Mouse (Mus musculus) midbrain, postnatal 0 days (tissue): ENCODE measurements around the gene Mib2. TPM values are rescaled to one million over a fixed set of nuclear protein-coding genes. Genes with fewer than 3 reads are reported as not detected.

ENCODE experiments used
- ATAC-seq: fragments of 200-750 bp; cut with Nextera tagmentation; 2 replicates; pipeline ENCODE4 v1.8.0; 2017; ENCODE audit warnings: moderate number of reproducible peaks, mild to moderate bottlenecking, moderate TSS enrichment, moderate library complexity; ENCODE audit not compliant: low FRiP score
- DNase-seq: peaks from one replicate; pipeline ENCODE4 v3.0.0-alpha.2; 2015; ENCODE audit warnings: low spot score
- H3K27ac ChIP-seq: fragments of 300-500 bp; sonication (generic); 2 replicates; pipeline ENCODE4 v1.5.1; 2014; ENCODE audit warnings: low read depth, mild to moderate bottlenecking, low read length, mixed read lengths
- H3K27me3 ChIP-seq: fragments of 300-500 bp; sonication (generic); 2 replicates; pipeline ENCODE4 v1.6.1; 2014; ENCODE audit warnings: low read length, control low read depth, mixed read lengths; ENCODE audit not compliant: insufficient read depth
- H3K36me3 ChIP-seq: fragments of 300-500 bp; sonication (generic); 2 replicates; pipeline ENCODE4 v1.6.1; 2014; ENCODE audit warnings: low read length, control low read depth, mixed read lengths; ENCODE audit not compliant: insufficient read depth
- H3K4me1 ChIP-seq: fragments of 300-500 bp; sonication (generic); 2 replicates; pipeline ENCODE4 v1.6.1; 2014; ENCODE audit warnings: mild to moderate bottlenecking, control low read depth, antibody characterized with exemption, low read length, mixed read lengths; ENCODE audit not compliant: insufficient read depth
- H3K4me2 ChIP-seq: fragments of 300-500 bp; sonication (generic); 2 replicates; pipeline ENCODE4 v1.6.1; 2014; ENCODE audit warnings: low read depth, mild to moderate bottlenecking, low read length, mixed read lengths; ENCODE audit not compliant: poor library complexity, severe bottlenecking
- H3K4me3 ChIP-seq: fragments of 300-500 bp; sonication (generic); 2 replicates; pipeline ENCODE4 v1.5.1; 2014; ENCODE audit warnings: low read depth, mild to moderate bottlenecking, low read length, moderate library complexity
- H3K9ac ChIP-seq: fragments of 300-500 bp; sonication (generic); replicated peaks from 2 replicates; pipeline ENCODE4 v1.6.1; 2014; ENCODE audit warnings: mild to moderate bottlenecking, low read length, moderate library complexity, mixed read lengths; ENCODE audit not compliant: poor library complexity, severe bottlenecking
- H3K9me3 ChIP-seq: fragments of 300-500 bp; sonication (generic); 2 replicates; pipeline ENCODE4 v1.6.1; 2016; ENCODE audit warnings: low read length, control low read depth
- CTCF ChIP-seq: IDR thresholded peaks from 2 replicates; pipeline ENCODE4 v1.5.1; 2016; ENCODE audit warnings: antibody characterized with exemption, mild to moderate bottlenecking
- WGBS: fragments of 180-500 bp; shearing (Covaris S2); extraction: QIAGEN DNeasy Blood & Tissue Kit; methylation state at CpG from one replicate; pipeline ENCODE4 v1.1.7; 2014; 5-methylcytosine and 5-hydroxymethylcytosine counted together
- polyA plus RNA-seq: library from polyadenylated mRNA; unstranded; fragments of >200 nt; fragmentation: Nextera tagmentation; extraction: Ambion mirVana; gene quantifications from 2 replicates; pipeline ENCODE4 v1.2.1, GENCODE M21; 2015
- total RNA-seq: library from RNA; depleted of rRNA; stranded (reverse); fragments of >200 nt; gene quantifications from 2 replicates; pipeline ENCODE4 v1.2.3, GENCODE M21; 2014; rRNA removed

Mib2 gene
- total and polyA plus RNA-seq, 2 experiments from 2014 or later: 49.3 to 115 TPM

DNA sequence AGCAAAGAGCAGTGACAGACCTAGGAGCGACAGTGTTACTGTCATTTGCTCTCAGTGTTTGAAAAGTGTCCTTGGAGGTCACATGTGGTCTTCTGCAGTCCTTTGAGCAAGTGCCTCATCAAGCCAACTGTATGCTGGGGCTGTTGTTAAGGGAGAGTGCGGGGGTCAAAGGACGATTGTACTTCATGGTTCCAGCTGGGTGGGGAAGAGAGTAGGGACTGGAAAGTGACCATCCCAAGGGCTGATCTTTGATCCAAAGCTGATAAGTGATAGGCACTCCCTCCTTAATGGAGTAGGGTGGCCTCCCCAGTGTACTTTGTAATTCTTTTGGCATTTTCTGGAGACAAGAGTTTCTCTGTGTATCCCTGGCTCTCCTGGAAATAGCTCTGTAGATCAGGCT, 57.1 kb downstream of the Mib2 start:
- H3K9me3 ChIP-seq: no peaks in the 10 kb centered on the region
- H3K4me3 ChIP-seq: no peak overlapping the region
- ATAC-seq (no peak), DNase-seq (no peak)
- H3K27ac ChIP-seq: no peak overlapping the region
- H3K4me2 ChIP-seq: no peak overlapping the region
- H3K9ac ChIP-seq: no peak overlapping the region
- TF ChIP-seq CTCF: no peak
- H3K4me1 ChIP-seq: no peaks in the 10 kb centered on the region
- WGBS: 91% methylated on average over 3 of the region's 3 CpGs
- H3K36me3 ChIP-seq: peaks cover 53% of the 10 kb centered on the region
- H3K27me3 ChIP-seq: no peaks in the 10 kb centered on the region

GRCm38 (mm10) chr4:155606825-155607224, 62.2 kb downstream of the Mib2 start:
- Histone ChIP-seq H3K9me3 (no peaks in the 10 kb centered on the region), H3K9ac (no peak overlapping the region), H3K36me3 (peaks cover 17% of the 10 kb centered on the region), H3K4me3 (no peak overlapping the region), H3K4me1 (0 out of 2 replicates have a peak, but pooled peaks cover 4% of the 10 kb centered on the region), H3K27me3 (no peaks in the 10 kb centered on the region), H3K4me2 (no peak overlapping the region), H3K27ac (no peak overlapping the region)
- ATAC-seq: no peak
- WGBS: 86% methylated on average over 2 of the region's 2 CpGs
- DNase-seq: no peak
- TF ChIP-seq CTCF: no peak

DNA sequence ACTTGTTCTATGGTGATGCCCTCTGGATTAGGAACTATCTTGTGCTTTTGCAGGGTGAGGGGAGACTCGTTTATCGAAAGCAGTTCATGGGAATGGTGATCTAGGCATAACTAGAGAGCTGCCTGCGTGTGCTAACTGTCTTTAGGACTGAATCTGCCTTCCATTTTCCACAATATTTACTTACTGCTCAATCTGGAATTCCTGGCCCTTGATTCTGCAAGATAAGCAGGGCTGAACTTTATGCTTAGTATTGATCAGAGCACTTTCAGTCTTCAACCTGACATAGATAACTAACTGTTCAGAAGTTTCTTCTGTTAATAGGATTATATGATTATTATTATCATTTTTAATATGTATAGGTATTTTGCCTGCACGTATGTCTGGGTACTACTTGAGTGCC, 63.9 kb downstream of the Mib2 start:
- Histone ChIP-seq H3K4me3 (no peak overlapping the region), H3K9ac (no peak overlapping the region), H3K27me3 (no peaks in the 10 kb centered on the region), H3K36me3 (peaks cover 7% of the 10 kb centered on the region), H3K4me1 (0 out of 2 replicates have a peak, but pooled peaks cover 4% of the 10 kb centered on the region), H3K4me2 (no peak overlapping the region), H3K9me3 (no peaks in the 10 kb centered on the region), H3K27ac (no peak overlapping the region)
- WGBS: 91% methylated on average over 4 of the region's 4 CpGs
- DNase-seq (no peak), ATAC-seq (no peak)
- no peak for TF ChIP-seq CTCF

Other genes starting within 250 kb of the Mib2 start
- 1.5 and 2.1 TPM in 2 replicates for gene Tmem52, start 200.1 kb downstream of the Mib2 start, total RNA-seq
- gene Tmem52, start 200.1 kb downstream of the Mib2 start, polyA plus RNA-seq: 0.33 TPM in 1 of 2 replicates, not detected in the other
- 405 and 431 TPM in 2 replicates for gene Gnb1, start 177.8 kb downstream of the Mib2 start, total RNA-seq
- 1,405 and 1,414 TPM in 2 replicates for gene Gnb1, start 177.8 kb downstream of the Mib2 start, polyA plus RNA-seq
- 69.1 and 81.6 TPM in 2 replicates for gene Nadk, start 106.8 kb downstream of the Mib2 start, total RNA-seq
- gene Nadk, start 106.8 kb downstream of the Mib2 start, polyA plus RNA-seq: 48.2 and 56.6 TPM in 2 replicates
- gene Slc35e2, start 67.8 kb downstream of the Mib2 start, total RNA-seq: 65.1 and 74.9 TPM in 2 replicates
- 14.7 and 14.8 TPM in 2 replicates for gene Slc35e2, start 67.8 kb downstream of the Mib2 start, polyA plus RNA-seq
- gene Cdk11b, start 44.3 kb downstream of the Mib2 start, total RNA-seq: 15.2 and 25.3 TPM in 2 replicates
- 60.2 and 64.1 TPM in 2 replicates for gene Cdk11b, start 44.3 kb downstream of the Mib2 start, polyA plus RNA-seq
- gene Gm10563, start 23.8 kb downstream of the Mib2 start, total RNA-seq: not detected in 2 replicates
- gene Gm10563, start 23.8 kb downstream of the Mib2 start, polyA plus RNA-seq: not detected in 2 replicates
- 4.1 and 6.4 TPM in 2 replicates for gene Mmp23, start 15.8 kb downstream of the Mib2 start, total RNA-seq
- gene Mmp23, start 15.8 kb downstream of the Mib2 start, polyA plus RNA-seq: 4.4 and 5.6 TPM in 2 replicates
- gene Fndc10, start 25.1 kb upstream of the Mib2 start, total RNA-seq: 43.8 and 46.4 TPM in 2 replicates
- 24.3 and 27.4 TPM in 2 replicates for gene Fndc10, start 25.1 kb upstream of the Mib2 start, polyA plus RNA-seq
- 84.1 and 90.7 TPM in 2 replicates for gene Ssu72, start 35.6 kb upstream of the Mib2 start, total RNA-seq
- 152 and 153 TPM in 2 replicates for gene Ssu72, start 35.6 kb upstream of the Mib2 start, polyA plus RNA-seq
- gene Tmem240, start 65.6 kb upstream of the Mib2 start, total RNA-seq: 51.0 and 78.0 TPM in 2 replicates
- 34.9 and 37.9 TPM in 2 replicates for gene Tmem240, start 65.6 kb upstream of the Mib2 start, polyA plus RNA-seq
- 52.6 and 69.1 TPM in 2 replicates for gene Atad3a, start 91.9 kb upstream of the Mib2 start, total RNA-seq
- gene Atad3a, start 91.9 kb upstream of the Mib2 start, polyA plus RNA-seq: 65.9 and 69.9 TPM in 2 replicates
- gene Vwa1, start 105.5 kb upstream of the Mib2 start, total RNA-seq: 42.1 and 42.5 TPM in 2 replicates
- 25.5 and 28.7 TPM in 2 replicates for gene Vwa1, start 105.5 kb upstream of the Mib2 start, polyA plus RNA-seq
- 0.66 and 1.6 TPM in 2 replicates for gene Tmem88b, start 116.7 kb upstream of the Mib2 start, total RNA-seq
- 0.56 and 0.65 TPM in 2 replicates for gene Tmem88b, start 116.7 kb upstream of the Mib2 start, polyA plus RNA-seq
- not detected in 2 replicates for gene Ankrd65, start 121.2 kb upstream of the Mib2 start, total RNA-seq
- not detected in 2 replicates for gene Ankrd65, start 121.2 kb upstream of the Mib2 start, polyA plus RNA-seq
- gene Mrpl20, start 133.7 kb upstream of the Mib2 start, total RNA-seq: 111 and 123 TPM in 2 replicates
- gene Mrpl20, start 133.7 kb upstream of the Mib2 start, polyA plus RNA-seq: 279 and 316 TPM in 2 replicates
- gene Ccnl2, start 143.3 kb upstream of the Mib2 start, total RNA-seq: 66.3 and 112 TPM in 2 replicates
- gene Ccnl2, start 143.3 kb upstream of the Mib2 start, polyA plus RNA-seq: 78.6 and 88.8 TPM in 2 replicates
- gene Aurkaip1, start 162.1 kb upstream of the Mib2 start, total RNA-seq: 90.9 and 102 TPM in 2 replicates
- 155 and 158 TPM in 2 replicates for gene Aurkaip1, start 162.1 kb upstream of the Mib2 start, polyA plus RNA-seq
- gene Mxra8, start 170.5 kb upstream of the Mib2 start, total RNA-seq: 35.5 and 37.2 TPM in 2 replicates
- gene Mxra8, start 170.5 kb upstream of the Mib2 start, polyA plus RNA-seq: 27.2 and 32.7 TPM in 2 replicates
- 141 and 156 TPM in 2 replicates for gene Dvl1, start 178.2 kb upstream of the Mib2 start, total RNA-seq
- gene Dvl1, start 178.2 kb upstream of the Mib2 start, polyA plus RNA-seq: 17.5 TPM in 2 replicates
- gene Tas1r3, start 194.2 kb upstream of the Mib2 start, total RNA-seq: 0.38 and 1.2 TPM in 2 replicates
- 0.12 and 0.22 TPM in 2 replicates for gene Tas1r3, start 194.2 kb upstream of the Mib2 start, polyA plus RNA-seq
- 35.3 and 43.7 TPM in 2 replicates for gene Cptp, start 200.2 kb upstream of the Mib2 start, total RNA-seq
- 27.3 and 32.1 TPM in 2 replicates for gene Cptp, start 200.2 kb upstream of the Mib2 start, polyA plus RNA-seq
- gene Ints11, start 200.3 kb upstream of the Mib2 start, total RNA-seq: 45.0 and 56.0 TPM in 2 replicates
- 53.6 and 56.0 TPM in 2 replicates for gene Ints11, start 200.3 kb upstream of the Mib2 start, polyA plus RNA-seq
- 71.9 and 95.9 TPM in 2 replicates for gene Pusl1, start 222.6 kb upstream of the Mib2 start, total RNA-seq
- gene Pusl1, start 222.6 kb upstream of the Mib2 start, polyA plus RNA-seq: 54.3 and 54.5 TPM in 2 replicates
- 82.6 and 99.3 TPM in 2 replicates for gene Acap3, start 222.6 kb upstream of the Mib2 start, total RNA-seq
- 63.3 and 64.5 TPM in 2 replicates for gene Acap3, start 222.6 kb upstream of the Mib2 start, polyA plus RNA-seq